Mouse (Mus musculus) MEL (cell line): ENCODE results near the gene Caly. TPM values are rescaled to one million over a fixed set of nuclear protein-coding genes. Genes with fewer than 3 reads are reported as not detected.

ENCODE experiments used
- DNase-seq: peaks from one replicate; pipeline ENCODE4 v3.0.0; 2011; ENCODE audit warnings: low read depth, low spot score
- H3K27ac ChIP-seq: 2 replicates; pipeline ENCODE4 v1.5.1; 2012; ENCODE audit warnings: low read depth, mild to moderate bottlenecking, control low read depth, low read length, moderate library complexity; ENCODE audit not compliant: control insufficient read depth
- H3K27me3 ChIP-seq, 2 experiments: fragments of 150-350 bp in 1 of 2; sonication (generic) in 1 of 2; 2 replicates each; pipeline ENCODE4 v1.6.1; 2012; ENCODE audit warnings: low read length in 2 of 2, mild to moderate bottlenecking in 2 of 2, improper control_type of control experiment in 1 of 2, moderate library complexity in 1 of 2; ENCODE audit not compliant: insufficient read depth in 2 of 2, control insufficient read depth in 1 of 2
- H3K36me3 ChIP-seq, 2 experiments: 2 replicates each; pipeline ENCODE4 v1.6.1; 2012 to 2014; ENCODE audit warnings: low read length in 2 of 2, improper control_type of control experiment in 1 of 2, inconsistent platforms in 1 of 2, mild to moderate bottlenecking in 1 of 2; ENCODE audit not compliant: insufficient read depth in 2 of 2, control insufficient read depth in 1 of 2
- H3K4me1 ChIP-seq, 2 experiments: fragments of 150-350 bp in 1 of 2; sonication (generic) in 1 of 2; 2 replicates each; pipeline ENCODE4 v1.6.1; 2012; ENCODE audit warnings: low read length in 2 of 2, improper control_type of control experiment in 1 of 2, mild to moderate bottlenecking in 1 of 2; ENCODE audit not compliant: insufficient read depth in 2 of 2, control insufficient read depth in 1 of 2
- H3K4me3 ChIP-seq, 2 experiments: fragments of 150-350 bp in 1 of 2; sonication (generic) in 1 of 2; 2 replicates each; pipeline ENCODE4 v1.5.1; 2012; ENCODE audit warnings: low read depth in 2 of 2, low read length in 2 of 2, mild to moderate bottlenecking in 2 of 2, moderate library complexity in 2 of 2, control low read depth in 1 of 2, improper control_type of control experiment in 1 of 2; ENCODE audit not compliant: control insufficient read depth in 1 of 2, insufficient read depth in 1 of 2
- H3K79me2 ChIP-seq: 2 replicates; pipeline ENCODE4 v1.6.1; 2012; ENCODE audit warnings: mild to moderate bottlenecking, low read length, moderate library complexity; ENCODE audit not compliant: control insufficient read depth, poor library complexity, insufficient read depth
- H3K9ac ChIP-seq: 2 replicates; pipeline ENCODE4 v1.6.1; 2012; ENCODE audit warnings: low read depth, mild to moderate bottlenecking, control low read depth, low read length, moderate library complexity; ENCODE audit not compliant: control insufficient read depth, poor library complexity, severe bottlenecking
- H3K9me3 ChIP-seq: fragments of 150-350 bp; sonication (generic); replicated peaks from 2 replicates; pipeline ENCODE4 v1.6.1; 2012; ENCODE audit warnings: mild to moderate bottlenecking, low read length, improper control_type of control experiment, moderate library complexity; ENCODE audit not compliant: insufficient read depth
- BHLHE40 ChIP-seq: IDR thresholded peaks from 2 replicates; pipeline ENCODE4 v1.6.1; 2012; ENCODE audit warnings: low read depth, mild to moderate bottlenecking, inconsistent platforms, low read length, improper control_type of control experiment, borderline replicate concordance
- CHD2 ChIP-seq: IDR thresholded peaks from 2 replicates; pipeline ENCODE4 v1.6.1; 2011; ENCODE audit warnings: low read length, improper control_type of control experiment
- E2F4 ChIP-seq: IDR thresholded peaks from 2 replicates; pipeline ENCODE4 v1.6.1; 2011; ENCODE audit warnings: low read depth, low read length, improper control_type of control experiment, borderline replicate concordance
- ELF1 ChIP-seq: IDR thresholded peaks from 2 replicates; pipeline ENCODE4 v1.6.1; 2014; ENCODE audit warnings: low read depth, mild to moderate bottlenecking, inconsistent platforms, low read length, improper control_type of control experiment, moderate library complexity
- EP300 ChIP-seq, 2 experiments: IDR thresholded peaks; 2 replicates each; pipeline ENCODE4 v1.6.1; 2011; ENCODE audit warnings: improper control_type of control experiment in 2 of 2, low read length in 2 of 2, low read depth in 1 of 2, mild to moderate bottlenecking in 1 of 2
- GABPA ChIP-seq: IDR thresholded peaks from 2 replicates; pipeline ENCODE4 v1.6.1; 2012; ENCODE audit warnings: low read depth, mild to moderate bottlenecking, inconsistent platforms, low read length, improper control_type of control experiment, moderate library complexity
- GATA1 ChIP-seq: IDR thresholded peaks from 2 replicates; pipeline ENCODE4 v1.6.1; 2011; ENCODE audit warnings: low read depth, low read length, improper control_type of control experiment
- HCFC1 ChIP-seq: IDR thresholded peaks from 2 replicates; pipeline ENCODE4 v1.6.1; 2012; ENCODE audit warnings: low read depth, mild to moderate bottlenecking, inconsistent platforms, low read length, improper control_type of control experiment, moderate library complexity
- MAX ChIP-seq: IDR thresholded peaks from 2 replicates; pipeline ENCODE4 v1.6.1; 2011; ENCODE audit warnings: low read length, improper control_type of control experiment
- MAZ ChIP-seq: IDR thresholded peaks from 2 replicates; pipeline ENCODE4 v1.6.1; 2012; ENCODE audit warnings: low read depth, mild to moderate bottlenecking, inconsistent platforms, low read length, improper control_type of control experiment
- MXI1 ChIP-seq: IDR thresholded peaks from 2 replicates; pipeline ENCODE4 v1.6.1; 2011; ENCODE audit warnings: mild to moderate bottlenecking, low read depth, low read length, improper control_type of control experiment
- MYC ChIP-seq: IDR thresholded peaks from 2 replicates; pipeline ENCODE4 v1.6.1; 2011; ENCODE audit warnings: low read depth, mild to moderate bottlenecking, low read length, improper control_type of control experiment, moderate library complexity
- NELFE ChIP-seq: IDR thresholded peaks from 2 replicates; pipeline ENCODE4 v1.6.1; 2011; ENCODE audit warnings: low read depth, low read length, improper control_type of control experiment
- NRF1 ChIP-seq: IDR thresholded peaks from 2 replicates; pipeline ENCODE4 v1.6.1; 2014; ENCODE audit warnings: low read depth, mild to moderate bottlenecking, inconsistent platforms, low read length, improper control_type of control experiment, moderate library complexity; ENCODE audit not compliant: poor library complexity, insufficient read depth, severe bottlenecking
- POLR2AphosphoS2 ChIP-seq: IDR thresholded peaks from 2 replicates; pipeline ENCODE4 v1.6.1; 2011; ENCODE audit warnings: low read length, improper control_type of control experiment
- RCOR1 ChIP-seq: IDR thresholded peaks from 2 replicates; pipeline ENCODE4 v1.6.1; 2012; ENCODE audit warnings: low read depth, mild to moderate bottlenecking, inconsistent platforms, low read length, improper control_type of control experiment
- SMC3 ChIP-seq: IDR thresholded peaks from 2 replicates; pipeline ENCODE4 v1.6.1; 2011; ENCODE audit warnings: low read depth, low read length, improper control_type of control experiment
- USF1 ChIP-seq: IDR thresholded peaks from 2 replicates; pipeline ENCODE4 v1.6.1; 2014; ENCODE audit warnings: low read depth, mild to moderate bottlenecking, inconsistent platforms, low read length, improper control_type of control experiment, moderate library complexity
- ZC3H11A ChIP-seq: IDR thresholded peaks from 2 replicates; pipeline ENCODE4 v1.6.1; 2012; ENCODE audit warnings: low read depth, mild to moderate bottlenecking, inconsistent platforms, low read length, improper control_type of control experiment
- ZKSCAN1 ChIP-seq: IDR thresholded peaks from 2 replicates; pipeline ENCODE4 v1.6.1; 2012; ENCODE audit warnings: low read depth, mild to moderate bottlenecking, inconsistent platforms, low read length, improper control_type of control experiment, moderate library complexity
- ZMIZ1 ChIP-seq: IDR thresholded peaks from 2 replicates; pipeline ENCODE4 v1.6.1; 2012; ENCODE audit warnings: low read depth, mild to moderate bottlenecking, inconsistent platforms, low read length, improper control_type of control experiment, moderate library complexity
- polyA plus RNA-seq, 2 experiments: library from polyadenylated mRNA; stranded (reverse) in 1 of 2; unstranded in 1 of 2; fragments of >175 nt in 1 of 2; fragments of >200 nt in 1 of 2; gene quantifications; 2 replicates each; pipeline versions ENCODE4 v1.2.1 to v1.2.4; 2012; ENCODE audit warnings: low replicate concordance in 2 of 2, low read depth in 1 of 2; ENCODE audit not compliant: insufficient read length in 2 of 2, insufficient read depth in 1 of 2, missing spikeins in 1 of 2
- total RNA-seq: library from RNA; depleted of rRNA; stranded (reverse); fragments of 300-350 nt; gene quantifications from 2 replicates; pipeline ENCODE4 v1.2.3, GENCODE M21; 2012; rRNA removed

Caly gene
- total RNA-seq (not detected in 2 replicates), polyA plus RNA-seq (under 1 TPM in 1 of 2 experiments, not detected in 1; 0.11 TPM)

- DNase-seq: no peak
- H3K4me3 ChIP-seq: no peak within 1 kb of the TSS
- H3K9me3 ChIP-seq: no peaks in the 10 kb centered on the region
- no peak within 1 kb of the TSS for H3K9ac ChIP-seq
- H3K79me2 ChIP-seq: no peaks in the 10 kb centered on the region
- 0 out of 4 replicates have a peak, but pooled peaks cover 0 to 1% of the 10 kb centered on the region in 2 experiments for H3K27me3 ChIP-seq
- TF ChIP-seq SMC3: peak; percentile 25; the same call in 1 of the 2 replicates
- no peak for TF ChIP-seq MXI1
- peaks cover 0 to 7% of the 10 kb centered on the region in 2 experiments; a peak in 2 of 4 replicates for H3K4me1 ChIP-seq
- no peak within 1 kb of the TSS for H3K27ac ChIP-seq
- peaks cover 0 to 3% of the 10 kb centered on the region in 2 experiments; a peak in 2 of 4 replicates for H3K36me3 ChIP-seq
Observed at GRCm38 (mm10) chr7:140082242-140082678, at the start of gene Caly. Caly (minus strand) TSS chr7:140082548.

- Histone ChIP-seq H3K4me1 (peaks cover 0 to 4% of the 10 kb centered on the region in 2 experiments; a peak in 1 of 4 replicates), H3K9ac (no peak overlapping the region), H3K79me2 (no peaks in the 10 kb centered on the region), H3K36me3 (peaks cover 0 to 2% of the 10 kb centered on the region in 2 experiments; a peak in 1 of 4 replicates), H3K4me3 (no peak overlapping the region), H3K27ac (no peak overlapping the region), H3K9me3 (no peaks in the 10 kb centered on the region), H3K27me3 (no peaks in the 10 kb centered on the region)
- no peak for DNase-seq
- TF ChIP-seq HCFC1 (no peak), BHLHE40 (no peak), MAZ (no peak), E2F4 (no peak), NELFE (no peak), NRF1 (no peak), ELF1 (no peak), ZKSCAN1 (no peak), ZC3H11A (no peak), USF1 (no peak), GABPA (no peak), ZMIZ1 (no peak), GATA1 (no peak), MYC (no peak), MAX (no peak), MXI1 (no peak), POLR2AphosphoS2 (no peak), EP300 (IDR thresholded peaks at IDR 0.05; ENCODE audit: low read depth in 1 of 2, low read length in 2 of 2) (no peak), RCOR1 (no peak), CHD2 (no peak)
Observed at GRCm38 (mm10) chr7:140127911-140128310, 45.6 kb upstream of the Caly start.
